Comparison of ENCODE assay signal across 20 mouse cellular contexts in the genomic region with DNA sequence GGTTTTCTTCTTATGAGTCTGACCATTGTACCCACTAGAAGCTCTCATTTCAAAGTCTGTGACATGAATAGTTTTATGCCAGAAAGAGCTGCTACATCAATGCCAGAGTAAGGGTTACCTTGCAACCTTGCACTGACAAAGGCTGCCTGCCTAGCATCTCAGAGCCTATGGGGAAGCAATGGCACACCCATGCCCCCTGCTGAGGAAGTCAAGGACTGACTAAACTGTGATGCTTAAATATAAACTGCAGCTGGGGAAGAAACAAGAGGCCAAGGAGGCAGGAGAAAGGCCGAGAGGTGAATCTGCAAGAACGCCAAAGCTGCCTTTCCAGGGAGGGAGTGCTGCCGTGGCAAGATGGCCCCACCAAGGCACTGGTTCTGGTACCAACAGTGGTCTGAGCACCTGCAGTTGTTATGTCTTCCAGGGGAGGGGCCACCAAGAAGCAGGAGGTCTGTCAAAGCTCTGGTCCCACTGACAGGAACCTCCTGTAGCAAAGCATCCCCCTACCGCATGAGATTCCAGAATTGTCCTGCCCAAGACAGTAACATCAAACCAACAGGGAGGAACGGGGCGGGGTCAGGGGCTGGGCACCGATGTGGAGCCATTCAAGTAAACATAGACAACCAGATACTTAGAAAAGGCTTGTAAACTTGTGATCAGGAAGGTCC.
DNase-seq lines count a peak whose midpoint lies in the region; ATAC-seq and TF ChIP-seq lines count a peak whose summit lies in the region.
"Had no signal": no experiment of that assay in that cellular context is flagged by ENCODE, and none has a peak within 500 bp of the region (broad histone marks: within the 10 kb centered on the region; RNA-seq: fewer than 3 reads in every experiment).

No protein-coding gene starts in this region.

- no peak for DNase-seq in lung, postnatal 0 days (ENCODE audit: low spot score)
- no peak for DNase-seq in lung, postnatal 14 days
- peak; percentile 9 for DNase-seq in NIH3T3 (ENCODE audit: low read depth)
- DNase-seq in stomach, postnatal 0 days (ENCODE audit: low spot score), result no peak
- DNase-seq: adrenal gland, postnatal 36 days; B cell, adult 2 months; cerebellum, adult 8-10 months; heart, postnatal 10 days; liver, postnatal 0 days had no signal

- no peak for ATAC-seq in intestine, postnatal 0 days
- no peak for ATAC-seq in intestine, embryonic 16.5 days
- ATAC-seq in lung, postnatal 0 days, result no peak
- no peak for ATAC-seq in stomach, postnatal 0 days (ENCODE audit: low FRiP score, low TSS enrichment)
- no peak for ATAC-seq in granulocyte monocyte progenitor cell, adult 5-6 weeks (replicated peaks; ENCODE audit: poor library complexity, severe bottlenecking)

- H3K4me3 ChIP-seq in intestine, postnatal 0 days (ENCODE audit: low read depth, low read length), result no peak overlapping the region
- H3K4me3 ChIP-seq in intestine, embryonic 16.5 days (ENCODE audit: low read length), result no peak overlapping the region
- no peak overlapping the region for H3K4me3 ChIP-seq in lung, postnatal 0 days (ENCODE audit: low read depth, low read length)
- H3K4me3 ChIP-seq in stomach, postnatal 0 days (ENCODE audit: low read depth, low read length), result no peak overlapping the region
- H3K4me3 ChIP-seq: forebrain, embryonic 12.5 days; hindbrain, embryonic 12.5 days; kidney, embryonic 15.5 days; limb, embryonic 15.5 days; midbrain, embryonic 12.5 days; neural tube, embryonic 15.5 days; stomach, embryonic 15.5 days had no signal

- TF ChIP-seq CTCF in intestine, postnatal 0 days (IDR thresholded peaks at IDR 0.05; ENCODE audit: low read depth), result peak; percentile 17; the same call in 1 of the 2 replicates
- peak; percentile 24 for TF ChIP-seq CTCF in lung, postnatal 0 days (IDR thresholded peaks at IDR 0.05)
- peak; percentile 44 for TF ChIP-seq CTCF in stomach, postnatal 0 days (IDR thresholded peaks at IDR 0.05; ENCODE audit: low read depth)

- no peak overlapping the region for H3K4me2 ChIP-seq in intestine, postnatal 0 days (replicated peaks; ENCODE audit: low read depth)
- H3K4me2 ChIP-seq in intestine, embryonic 16.5 days (ENCODE audit: low read depth, low read length), result no peak overlapping the region
- no peak overlapping the region for H3K4me2 ChIP-seq in lung, postnatal 0 days (replicated peaks; ENCODE audit: low read depth, low read length)
- H3K4me2 ChIP-seq in stomach, postnatal 0 days (replicated peaks; ENCODE audit: low read depth), result no peak overlapping the region
- H3K4me2 ChIP-seq: forebrain, embryonic 12.5 days; heart, embryonic 11.5 days; hindbrain, embryonic 12.5 days; kidney, embryonic 15.5 days; limb, embryonic 15.5 days; midbrain, embryonic 12.5 days; neural tube, embryonic 15.5 days; stomach, embryonic 15.5 days had no signal

- no peak overlapping the region for H3K9ac ChIP-seq in intestine, postnatal 0 days (ENCODE audit: low read depth, low read length)
- no peak overlapping the region for H3K9ac ChIP-seq in intestine, embryonic 16.5 days (ENCODE audit: low read depth, low read length)
- H3K9ac ChIP-seq in lung, postnatal 0 days (replicated peaks; ENCODE audit: low read depth), result no peak overlapping the region
- no peak overlapping the region for H3K9ac ChIP-seq in stomach, postnatal 0 days (ENCODE audit: low read length)
- H3K9ac ChIP-seq: forebrain, embryonic 12.5 days; hindbrain, embryonic 12.5 days; kidney, embryonic 15.5 days; limb, embryonic 15.5 days; liver, postnatal 0 days; midbrain, embryonic 12.5 days; neural tube, embryonic 15.5 days; stomach, embryonic 15.5 days had no signal

- 72% methylated on average over 7 of the region's 7 CpGs for WGBS in intestine, postnatal 0 days
- WGBS in intestine, embryonic 16.5 days, result 77% methylated on average over 7 of the region's 7 CpGs
- WGBS in lung, postnatal 0 days, result 59% methylated on average over 7 of the region's 7 CpGs
- 67% methylated on average over 7 of the region's 7 CpGs for WGBS in stomach, postnatal 0 days

- no peaks in the 10 kb centered on the region for H3K27me3 ChIP-seq in intestine, postnatal 0 days (replicated peaks; ENCODE audit: control insufficient read depth, insufficient read depth, low read length)
- no peaks in the 10 kb centered on the region for H3K27me3 ChIP-seq in intestine, embryonic 16.5 days (replicated peaks; ENCODE audit: control insufficient read depth, insufficient read depth, low read length)
- no peaks in the 10 kb centered on the region for H3K27me3 ChIP-seq in lung, postnatal 0 days (replicated peaks; ENCODE audit: insufficient read depth, low read length)
- H3K27me3 ChIP-seq in stomach, postnatal 0 days (ENCODE audit: control insufficient read depth, insufficient read depth, low read length), result no peaks in the 10 kb centered on the region
- H3K27me3 ChIP-seq: forebrain, embryonic 12.5 days; hindbrain, embryonic 12.5 days; kidney, embryonic 15.5 days; limb, embryonic 15.5 days; midbrain, embryonic 12.5 days; neural tube, embryonic 15.5 days; stomach, embryonic 15.5 days had no signal

- H3K4me1 ChIP-seq in intestine, postnatal 0 days (replicated peaks; ENCODE audit: control insufficient read depth, insufficient read depth, low read length), result no peaks in the 10 kb centered on the region
- H3K4me1 ChIP-seq in intestine, embryonic 16.5 days (ENCODE audit: control insufficient read depth, insufficient read depth, low read length), result no peaks in the 10 kb centered on the region
- H3K4me1 ChIP-seq in lung, postnatal 0 days (ENCODE audit: insufficient read depth, low read depth, low read length), result no peaks in the 10 kb centered on the region
- no peaks in the 10 kb centered on the region for H3K4me1 ChIP-seq in stomach, postnatal 0 days (replicated peaks; ENCODE audit: control insufficient read depth, insufficient read depth)
- H3K4me1 ChIP-seq: forebrain, embryonic 12.5 days; hindbrain, embryonic 12.5 days; kidney, embryonic 15.5 days; limb, embryonic 15.5 days; midbrain, embryonic 12.5 days; neural tube, embryonic 15.5 days; stomach, embryonic 15.5 days had no signal

- TF ChIP-seq EP300 in lung, postnatal 0 days (IDR thresholded peaks at IDR 0.05), result no peak
- TF ChIP-seq EP300 in stomach, postnatal 0 days (optimal IDR thresholded peaks at IDR 0.05), result no peak

- H3K36me3 ChIP-seq in intestine, postnatal 0 days (ENCODE audit: control insufficient read depth, insufficient read depth), result peaks cover 55% of the 10 kb centered on the region
- H3K36me3 ChIP-seq in intestine, embryonic 16.5 days (ENCODE audit: control insufficient read depth, insufficient read depth, low read length), result peaks cover 21% of the 10 kb centered on the region; the same call in 1 of the 2 replicates
- peaks cover 18% of the 10 kb centered on the region; the same call in 1 of the 2 replicates for H3K36me3 ChIP-seq in lung, postnatal 0 days (ENCODE audit: insufficient read depth, low read length)
- peaks cover 17% of the 10 kb centered on the region for H3K36me3 ChIP-seq in stomach, postnatal 0 days (ENCODE audit: control insufficient read depth, insufficient read depth, low read length)

- H3K27ac ChIP-seq in intestine, postnatal 0 days (ENCODE audit: low read depth, low read length), result no peak overlapping the region
- H3K27ac ChIP-seq in intestine, embryonic 16.5 days (ENCODE audit: low read length), result no peak overlapping the region
- H3K27ac ChIP-seq in lung, postnatal 0 days (ENCODE audit: low read length), result no peak overlapping the region
- H3K27ac ChIP-seq in stomach, postnatal 0 days (replicated peaks), result no peak overlapping the region
- H3K27ac ChIP-seq: forebrain, embryonic 12.5 days; hindbrain, embryonic 12.5 days; kidney, embryonic 15.5 days; limb, embryonic 15.5 days; midbrain, embryonic 12.5 days; neural tube, embryonic 15.5 days; stomach, embryonic 15.5 days had no signal

- no peaks in the 10 kb centered on the region for H3K9me3 ChIP-seq in intestine, postnatal 0 days (ENCODE audit: control insufficient read depth)
- no peaks in the 10 kb centered on the region for H3K9me3 ChIP-seq in intestine, embryonic 16.5 days (ENCODE audit: control insufficient read depth, low read length)
- H3K9me3 ChIP-seq in lung, postnatal 0 days (ENCODE audit: low read length), result no peaks in the 10 kb centered on the region
- no peaks in the 10 kb centered on the region for H3K9me3 ChIP-seq in stomach, postnatal 0 days (ENCODE audit: control insufficient read depth, low read length)
- H3K9me3 ChIP-seq: forebrain, embryonic 12.5 days; hindbrain, embryonic 12.5 days; kidney, embryonic 15.5 days; limb, embryonic 15.5 days; midbrain, embryonic 12.5 days; neural tube, embryonic 15.5 days; stomach, embryonic 15.5 days had no signal
